Mouse (Mus musculus): ENCODE measurements around the gene Mdfi.

- TF ChIP-seq EP300 (IDR thresholded peaks at IDR 0.05; ENCODE audit: low read depth) (no peak), CTCF (IDR thresholded peaks at IDR 0.05; ENCODE audit: low read depth) (no peak)
Measured at GRCm38 (mm10) chr17:47815446-47815845, 19.0 kb downstream of the Mdfi start.
